In the genomic region with DNA sequence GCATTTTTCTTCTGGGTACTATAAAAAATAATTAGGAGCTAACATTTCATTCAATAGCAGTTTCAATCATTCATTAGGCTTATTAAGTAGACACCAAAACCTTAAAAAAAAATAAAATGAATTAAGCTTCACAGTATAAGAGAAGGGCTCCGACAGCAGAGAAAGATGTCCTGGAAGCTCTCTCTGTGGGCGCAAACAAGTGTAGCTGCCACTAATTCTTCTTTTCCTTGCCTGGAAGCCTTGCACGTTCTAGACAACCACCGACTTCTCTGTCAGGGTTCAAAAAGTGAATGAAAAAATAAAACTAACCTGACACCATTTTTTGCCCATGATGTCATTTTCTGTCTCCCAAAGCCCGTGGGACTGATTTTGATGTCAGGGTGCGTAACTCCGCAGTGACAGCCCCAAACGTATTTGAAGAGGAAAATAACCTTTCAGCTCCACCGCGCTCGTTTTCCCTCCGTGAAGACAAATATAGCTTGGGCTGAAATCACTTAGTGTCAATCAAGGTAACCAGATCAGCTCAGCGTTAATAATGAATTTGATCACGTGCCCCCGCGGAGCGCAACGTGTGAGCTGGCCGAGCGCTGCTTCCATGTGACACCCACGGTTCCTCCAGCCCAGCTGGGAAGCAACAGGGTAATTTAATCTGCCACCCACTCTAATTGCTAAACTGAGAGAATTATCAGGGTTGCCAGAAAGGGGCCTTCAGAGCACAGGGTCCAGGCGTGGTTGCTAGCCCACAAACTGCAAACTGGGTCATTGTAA, we compare ENCODE assay signal across 8 mouse cellular contexts.
DNase-seq lines count a peak whose midpoint lies in the region; ATAC-seq lines count a peak whose summit lies in the region.

No protein-coding gene starts in this region.

- H3K4me2 ChIP-seq in embryonic facial prominence, embryonic 14.5 days (ENCODE audit: low read depth, low read length): peak overlapping the region; percentile 50
- H3K4me2 ChIP-seq in heart, embryonic 16.5 days (ENCODE audit: low read depth, low read length): peak overlapping the region; percentile 58
- H3K4me2 ChIP-seq in neural tube, embryonic 12.5 days (replicated peaks): peak overlapping the region; percentile 24; the same call in 1 of the 2 replicates

- ATAC-seq in embryonic facial prominence, embryonic 14.5 days (ENCODE audit: low read depth): peak; percentile 92
- ATAC-seq in heart, embryonic 16.5 days (replicated peaks; ENCODE audit: extremely low read depth, insufficient read depth, low FRiP score): no peak; the same call in 1 of the 2 replicates
- ATAC-seq in neural tube, embryonic 12.5 days (ENCODE audit: low FRiP score, low read depth): no peak

- peak; percentile 76 to 78 for DNase-seq in cerebellum, postnatal 10 days
- no peak for DNase-seq in cerebellum, adult 11 months
- peak; percentile 89 for DNase-seq in embryonic facial prominence, embryonic 14.5 days (ENCODE audit: low spot score)
- peak; percentile 26 to 50 for DNase-seq in layer of hippocampus, adult 8-10 months (ENCODE audit: low spot score in 2 of 2)
- no peak for DNase-seq in c-Kit-positive CD71-positive TER-119-positive erythroid progenitor cells, embryonic 14.5 days (ENCODE audit: low spot score)
- DNase-seq in ovary, adult 18-20 months (ENCODE audit: low spot score): no peak

- no peaks in the 10 kb centered on the region for H3K27me3 ChIP-seq in embryonic facial prominence, embryonic 14.5 days (replicated peaks; ENCODE audit: control insufficient read depth, insufficient read depth, low read length)
- H3K27me3 ChIP-seq in heart, embryonic 16.5 days (ENCODE audit: control insufficient read depth, insufficient read depth, low read length): no peaks in the 10 kb centered on the region
- H3K27me3 ChIP-seq in neural tube, embryonic 12.5 days (replicated peaks): no peaks in the 10 kb centered on the region

- H3K27ac ChIP-seq in embryonic facial prominence, embryonic 14.5 days (replicated peaks; ENCODE audit: low read depth, low read length): no peak overlapping the region
- H3K27ac ChIP-seq in heart, embryonic 16.5 days (ENCODE audit: low read length): no peak overlapping the region
- H3K27ac ChIP-seq in neural tube, embryonic 12.5 days: no peak overlapping the region

- H3K36me3 ChIP-seq in embryonic facial prominence, embryonic 14.5 days (ENCODE audit: control insufficient read depth, insufficient read depth, low read length): no peaks in the 10 kb centered on the region
- no peaks in the 10 kb centered on the region for H3K36me3 ChIP-seq in heart, embryonic 16.5 days (ENCODE audit: control insufficient read depth, insufficient read depth)
- H3K36me3 ChIP-seq in neural tube, embryonic 12.5 days: no peaks in the 10 kb centered on the region

- 0 out of 2 replicates have a peak overlapping the region, but pooled peaks have one; percentile 16 for H3K4me3 ChIP-seq in embryonic facial prominence, embryonic 14.5 days (ENCODE audit: low read depth, low read length)
- H3K4me3 ChIP-seq in heart, embryonic 16.5 days (ENCODE audit: low read length): peak overlapping the region; percentile 20
- no peak overlapping the region for H3K4me3 ChIP-seq in neural tube, embryonic 12.5 days

- H3K9ac ChIP-seq in embryonic facial prominence, embryonic 14.5 days (ENCODE audit: low read depth, low read length): no peak overlapping the region
- H3K9ac ChIP-seq in heart, embryonic 16.5 days (ENCODE audit: low read length): no peak overlapping the region
- H3K9ac ChIP-seq in neural tube, embryonic 12.5 days: no peak overlapping the region

- H3K4me1 ChIP-seq in embryonic facial prominence, embryonic 14.5 days (ENCODE audit: control insufficient read depth, insufficient read depth, low read length): peaks cover 7% of the 10 kb centered on the region
- no peaks in the 10 kb centered on the region for H3K4me1 ChIP-seq in heart, embryonic 16.5 days (ENCODE audit: control insufficient read depth, insufficient read depth, low read length)
- H3K4me1 ChIP-seq in neural tube, embryonic 12.5 days: no peaks in the 10 kb centered on the region

- WGBS in embryonic facial prominence, embryonic 14.5 days: 13% methylated on average over 22 of the region's 22 CpGs
- 41% methylated on average over 22 of the region's 22 CpGs for WGBS in heart, embryonic 16.5 days
- WGBS in neural tube, embryonic 12.5 days: 55% methylated on average over 22 of the region's 22 CpGs

- H3K9me3 ChIP-seq in embryonic facial prominence, embryonic 14.5 days (ENCODE audit: control insufficient read depth, low read length): no peaks in the 10 kb centered on the region
- H3K9me3 ChIP-seq in heart, embryonic 16.5 days (replicated peaks; ENCODE audit: control insufficient read depth, low read length): no peaks in the 10 kb centered on the region
- H3K9me3 ChIP-seq in neural tube, embryonic 12.5 days: no peaks in the 10 kb centered on the region

Comparison
In these comparisons a context has a peak if more than half of its experiments do, and no peak if none do; other contexts are left out.
1. DNase-seq: peak in cerebellum, postnatal 10 days (2 of 2), embryonic facial prominence, embryonic 14.5 days (single experiment) and layer of hippocampus, adult 8-10 months (2 of 2); none in cerebellum, adult 11 months (single experiment), c-Kit-positive CD71-positive TER-119-positive erythroid progenitor cells, embryonic 14.5 days (single experiment) and ovary, adult 18-20 months (single experiment).
2. Peak in every context shown above with its lines, with median percentiles within 50 percentile points of each other: H3K4me2 ChIP-seq.